Mouse (Mus musculus) liver, postnatal 0 days (tissue): ENCODE results near the gene Nxpe3. TPM values are rescaled to one million over a fixed set of nuclear protein-coding genes. Genes with fewer than 3 reads are reported as not detected.

Source experiments
- ATAC-seq: fragments of 200-750 bp; cut with Nextera tagmentation; 2 replicates; pipeline ENCODE4 v1.8.0; 2017; ENCODE audit warnings: mild to moderate bottlenecking, moderate library complexity
- DNase-seq: peaks from one replicate; pipeline ENCODE4 v3.0.0-alpha.2; 2016
- H3K27ac ChIP-seq: fragments of 300-500 bp; sonication (generic); 2 replicates; pipeline ENCODE4 v1.5.1; 2014; ENCODE audit warnings: antibody characterized with exemption, moderate library complexity, mild to moderate bottlenecking, low read depth
- H3K27me3 ChIP-seq: fragments of 300-500 bp; sonication (generic); 2 replicates; pipeline ENCODE4 v1.6.1; 2014; ENCODE audit warnings: low read length, control low read depth, mixed read lengths; ENCODE audit not compliant: insufficient read depth
- H3K36me3 ChIP-seq: fragments of 300-500 bp; sonication (generic); replicated peaks from 2 replicates; pipeline ENCODE4 v1.6.1; 2014; ENCODE audit warnings: mild to moderate bottlenecking, control low read depth, low read length, moderate library complexity, mixed read lengths; ENCODE audit not compliant: insufficient read depth
- H3K4me1 ChIP-seq: fragments of 300-500 bp; sonication (generic); 2 replicates; pipeline ENCODE4 v1.6.1; 2014; ENCODE audit warnings: antibody characterized with exemption, mild to moderate bottlenecking, control low read depth; ENCODE audit not compliant: insufficient read depth
- H3K4me2 ChIP-seq: fragments of 300-500 bp; sonication (generic); 2 replicates; pipeline ENCODE4 v1.6.1; 2014; ENCODE audit warnings: low read depth, mild to moderate bottlenecking, low read length, moderate library complexity, mixed read lengths
- H3K4me3 ChIP-seq: fragments of 300-500 bp; sonication (generic); 2 replicates; pipeline ENCODE4 v1.5.1; 2014; ENCODE audit warnings: low read depth, low read length
- H3K9ac ChIP-seq: fragments of 300-500 bp; sonication (generic); replicated peaks from 2 replicates; pipeline ENCODE4 v1.6.1; 2014; ENCODE audit warnings: mild to moderate bottlenecking, moderate library complexity
- H3K9me3 ChIP-seq: fragments of 300-500 bp; sonication (generic); 2 replicates; pipeline ENCODE4 v1.6.1; 2016; ENCODE audit warnings: mild to moderate bottlenecking, control low read depth, low read length, mixed read lengths
- CTCF ChIP-seq: sonication (generic); IDR thresholded peaks from 2 replicates; pipeline ENCODE4 v1.5.1; 2016; ENCODE audit warnings: antibody characterized with exemption, low read depth
- EP300 ChIP-seq: IDR thresholded peaks from 2 replicates; pipeline ENCODE4 v1.6.1; 2016; ENCODE audit warnings: antibody characterized with exemption, low read depth, mild to moderate bottlenecking
- WGBS: fragments of 180-500 bp; shearing (Covaris S2); extraction: QIAGEN DNeasy Blood & Tissue Kit; methylation state at CpG from one replicate; pipeline ENCODE4 v1.1.7; 2014; ENCODE audit not compliant: insufficient replicate concordance; 5-methylcytosine and 5-hydroxymethylcytosine counted together
- polyA plus RNA-seq: library from polyadenylated mRNA; unstranded; fragments of >200 nt; fragmentation: Nextera tagmentation; extraction: Ambion mirVana; gene quantifications from 2 replicates; pipeline ENCODE4 v1.2.1, GENCODE M21; 2015

Nxpe3 gene
- polyA plus RNA-seq, 1 experiment from 2014 or later, result 0.22 TPM

DNA sequence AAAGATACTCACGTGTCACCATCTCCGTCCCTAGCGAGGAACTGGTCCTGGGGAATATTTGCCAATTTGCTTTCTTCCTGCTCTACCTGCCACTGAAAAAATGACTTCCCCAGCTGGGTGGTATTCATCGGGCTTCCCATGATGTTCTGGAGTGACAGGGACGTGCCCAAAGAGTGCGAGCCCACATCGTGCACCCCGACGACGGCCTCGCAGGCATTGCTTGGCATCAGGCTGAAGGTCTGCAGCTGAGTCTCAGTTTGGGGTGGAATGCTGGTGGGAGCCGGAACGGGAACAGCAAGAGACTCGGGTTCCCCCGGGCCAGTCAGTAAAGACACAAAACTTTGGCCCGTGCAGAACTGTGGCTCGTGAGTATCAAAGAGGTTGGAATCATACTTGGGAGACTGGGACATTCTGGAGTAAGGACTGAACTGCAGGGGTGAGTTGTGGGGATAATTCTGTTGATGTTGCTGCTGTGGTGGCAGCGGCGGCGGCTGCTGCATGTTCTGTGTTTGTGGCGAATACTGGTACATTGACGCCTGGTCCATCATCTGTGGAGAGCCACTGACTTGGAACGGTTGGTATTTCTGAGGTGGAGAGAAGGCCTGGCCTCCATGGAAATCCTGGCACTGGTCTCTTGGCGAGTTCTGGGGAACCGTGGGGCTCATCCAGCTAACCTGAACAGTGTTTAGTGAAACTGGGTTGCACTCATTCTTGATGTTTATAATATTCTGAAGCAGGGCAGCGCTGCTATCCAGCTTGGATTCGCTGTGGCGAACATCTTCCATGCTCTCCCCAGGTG lies 77.2 kb downstream of the Nxpe3 start:
- Histone ChIP-seq H3K36me3 (peaks cover 51% of the 10 kb centered on the region), H3K9me3 (no peaks in the 10 kb centered on the region), H3K4me2 (no peak overlapping the region), H3K4me1 (no peaks in the 10 kb centered on the region; the same call in 1 of the 2 replicates), H3K27me3 (no peaks in the 10 kb centered on the region), H3K27ac (no peak overlapping the region), H3K4me3 (no peak overlapping the region), H3K9ac (no peak overlapping the region)
- DNase-seq (no peak), ATAC-seq (no peak)
- 91% methylated on average over 28 of the region's 28 CpGs for WGBS
- TF ChIP-seq CTCF, result no peak

DNA sequence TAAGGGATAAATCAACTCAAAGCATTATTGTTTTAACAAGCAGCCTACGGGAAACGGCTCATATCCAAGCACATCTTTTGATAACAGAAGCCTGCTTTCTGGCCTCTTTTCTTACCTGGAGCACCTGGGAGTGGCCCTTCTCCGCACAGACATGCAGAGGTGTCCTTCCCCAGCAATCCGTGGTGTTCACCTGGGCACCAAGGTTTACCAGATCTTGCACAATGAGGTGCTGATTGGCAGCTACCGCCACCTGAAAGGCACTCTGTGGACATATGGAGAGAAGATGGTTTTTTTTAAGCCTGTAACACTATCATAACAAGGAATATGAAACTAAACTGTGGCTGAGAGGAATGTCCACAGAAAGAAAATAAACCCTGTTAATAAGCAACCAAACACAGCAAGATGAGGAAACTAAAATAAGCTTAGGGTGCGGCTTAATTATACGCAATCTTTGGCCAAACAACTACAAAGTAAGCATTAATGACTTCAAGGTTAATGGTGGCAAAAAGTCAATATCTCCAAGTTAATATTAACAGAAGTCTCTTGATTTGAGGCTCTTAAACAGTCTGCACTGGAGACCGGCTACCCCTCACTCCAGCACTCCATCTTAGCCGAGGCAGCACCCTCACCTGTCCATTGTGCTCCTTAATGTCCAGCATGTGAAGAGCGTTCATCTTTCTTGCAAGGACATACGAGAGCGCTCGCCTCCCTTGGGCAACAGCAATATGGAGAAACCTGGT lies 78.7 kb downstream of the Nxpe3 start:
- Histone ChIP-seq H3K9ac (no peak overlapping the region), H3K4me1 (no peaks in the 10 kb centered on the region), H3K27ac (no peak overlapping the region), H3K27me3 (no peaks in the 10 kb centered on the region), H3K4me3 (no peak overlapping the region), H3K4me2 (peak overlapping the region; percentile 2; the same call in 1 of the 2 replicates), H3K36me3 (peaks cover 62% of the 10 kb centered on the region), H3K9me3 (no peaks in the 10 kb centered on the region)
- peak; percentile 64 for ATAC-seq
- WGBS, result 74% methylated on average over 13 of the region's 13 CpGs
- DNase-seq, result no peak
- no peak for TF ChIP-seq CTCF
- peak; percentile 65; the same call in 1 of the 2 replicates for TF ChIP-seq EP300

DNA sequence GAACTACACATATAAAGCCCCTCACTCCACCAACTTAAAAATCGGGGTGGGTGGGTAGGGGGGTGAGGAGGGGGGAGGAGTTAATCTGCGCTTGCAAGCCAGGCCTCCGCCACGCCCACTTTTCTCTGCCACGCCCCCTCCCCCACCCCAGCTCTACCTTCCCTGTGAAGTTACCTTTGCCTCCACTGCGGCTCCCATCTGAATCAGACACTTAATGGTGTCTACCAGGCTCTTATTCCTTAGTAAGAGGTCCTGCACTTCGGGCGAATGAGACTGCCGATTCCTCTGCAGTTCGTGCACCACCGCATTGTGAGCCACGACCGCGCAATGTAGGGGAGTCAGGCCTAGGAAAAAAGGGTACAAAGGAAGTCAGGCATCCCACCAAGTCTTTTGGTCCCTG lies 79.6 kb downstream of the Nxpe3 start:
- Histone ChIP-seq H3K36me3 (peaks cover 69% of the 10 kb centered on the region), H3K4me2 (no peak overlapping the region), H3K9ac (no peak overlapping the region), H3K27me3 (no peaks in the 10 kb centered on the region), H3K4me1 (no peaks in the 10 kb centered on the region), H3K4me3 (no peak overlapping the region), H3K27ac (no peak overlapping the region), H3K9me3 (no peaks in the 10 kb centered on the region)
- DNase-seq (no peak), ATAC-seq (no peak)
- TF ChIP-seq EP300 (no peak), CTCF (no peak)
- 85% methylated on average over 14 of the region's 14 CpGs for WGBS

DNA sequence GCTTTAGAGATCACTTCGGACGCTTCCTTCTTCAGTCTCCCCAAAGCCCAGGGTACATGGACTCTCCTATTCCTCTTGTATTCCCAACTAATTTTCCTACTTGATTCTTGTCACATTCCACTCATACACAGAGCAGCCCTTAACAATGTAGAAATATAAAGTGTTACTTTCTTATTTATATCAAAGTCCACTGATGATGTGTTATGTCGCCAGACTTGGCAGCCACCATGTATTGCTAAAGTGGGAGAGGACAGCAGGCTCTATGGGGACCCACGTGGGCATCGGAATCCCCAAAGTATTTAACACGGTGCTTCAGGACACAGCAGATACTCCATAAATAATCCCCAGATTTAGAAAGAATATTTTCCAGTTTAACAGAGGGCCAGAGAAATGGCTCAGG lies 80.4 kb downstream of the Nxpe3 start:
- H3K9ac ChIP-seq, result no peak overlapping the region
- H3K27me3 ChIP-seq, result no peaks in the 10 kb centered on the region
- WGBS, result 86% methylated on average over 6 of the region's 6 CpGs
- no peak overlapping the region for H3K27ac ChIP-seq
- no peak for DNase-seq
- no peak overlapping the region for H3K4me2 ChIP-seq
- H3K36me3 ChIP-seq, result peaks cover 77% of the 10 kb centered on the region
- no peaks in the 10 kb centered on the region for H3K9me3 ChIP-seq
- no peak for ATAC-seq
- H3K4me3 ChIP-seq, result no peak overlapping the region
- TF ChIP-seq EP300 (no peak), CTCF (no peak)
- H3K4me1 ChIP-seq, result no peaks in the 10 kb centered on the region

DNA sequence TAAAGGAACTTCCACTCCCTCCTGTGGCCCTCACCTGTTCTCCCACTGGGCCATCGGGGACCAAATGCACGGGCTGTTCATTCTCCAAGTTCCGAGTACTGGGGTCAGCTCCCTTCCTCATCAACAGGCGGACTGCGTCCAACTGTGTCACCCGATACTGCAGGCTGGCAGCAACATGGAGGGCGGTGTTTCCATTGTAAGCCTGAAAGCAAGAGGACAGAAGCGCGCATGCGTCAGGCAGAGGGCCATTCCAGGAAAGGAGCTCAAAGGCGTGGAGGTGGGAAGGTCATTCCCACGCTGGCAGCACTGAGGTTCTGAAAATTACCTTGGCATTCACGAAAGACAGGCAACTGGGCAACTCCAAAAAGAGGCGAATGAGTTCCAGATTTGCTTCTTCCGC lies 81.2 kb downstream of the Nxpe3 start:
- DNase-seq (no peak), ATAC-seq (no peak)
- Histone ChIP-seq H3K9ac (no peak overlapping the region), H3K4me1 (no peaks in the 10 kb centered on the region), H3K9me3 (no peaks in the 10 kb centered on the region), H3K36me3 (peaks cover 76% of the 10 kb centered on the region), H3K27me3 (no peaks in the 10 kb centered on the region), H3K27ac (no peak overlapping the region), H3K4me2 (no peak overlapping the region), H3K4me3 (no peak overlapping the region)
- 91% methylated on average over 15 of the region's 15 CpGs for WGBS
- TF ChIP-seq CTCF (no peak), EP300 (no peak)

DNA sequence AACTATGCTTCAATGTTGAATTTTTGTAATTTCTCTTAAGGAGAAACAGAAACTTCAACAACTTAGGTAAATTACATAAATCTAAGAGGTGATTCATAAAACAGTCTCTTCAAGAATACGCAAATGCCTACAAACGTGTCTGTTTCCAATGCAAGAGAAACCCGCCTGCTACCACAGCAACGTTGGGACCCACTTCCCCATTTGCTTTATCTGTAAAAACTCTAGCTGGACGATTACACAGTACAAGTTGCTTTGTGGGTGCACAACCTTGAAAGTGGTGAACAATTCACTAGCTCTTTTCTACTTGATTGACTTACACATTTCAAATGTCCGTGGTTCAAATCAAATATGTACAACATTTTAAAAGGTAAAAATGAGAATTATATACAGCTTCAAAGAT lies 83.3 kb downstream of the Nxpe3 start:
- TF ChIP-seq EP300, result no peak
- no peak for TF ChIP-seq CTCF
- WGBS, result 39% methylated on average over 6 of the region's 6 CpGs
- ATAC-seq, result no peak
- Histone ChIP-seq H3K4me1 (no peaks in the 10 kb centered on the region), H3K9me3 (no peaks in the 10 kb centered on the region), H3K27me3 (no peaks in the 10 kb centered on the region), H3K9ac (no peak overlapping the region), H3K36me3 (peaks cover 60% of the 10 kb centered on the region), H3K4me2 (no peak overlapping the region), H3K27ac (no peak overlapping the region), H3K4me3 (no peak overlapping the region)
- no peak for DNase-seq
